Mouse (Mus musculus) lung, postnatal 0 days (tissue): ENCODE data around the gene Timm44. TPM values are rescaled to one million over a fixed set of nuclear protein-coding genes. Genes with fewer than 3 reads are reported as not detected.

Source experiments
- ATAC-seq: fragments of 200-750 bp; cut with Nextera tagmentation; 2 replicates; pipeline ENCODE4 v1.8.0; 2017; ENCODE audit warnings: moderate library complexity
- DNase-seq: peaks from one replicate; pipeline ENCODE4 v3.0.0-alpha.2; 2016; ENCODE audit warnings: low spot score
- H3K27ac ChIP-seq: fragments of 300-500 bp; sonication (generic); 2 replicates; pipeline ENCODE4 v1.5.1; 2014; ENCODE audit warnings: antibody characterized with exemption, mild to moderate bottlenecking, low read length, mixed read lengths
- H3K27me3 ChIP-seq: fragments of 300-500 bp; sonication (generic); replicated peaks from 2 replicates; pipeline ENCODE4 v1.6.1; 2014; ENCODE audit warnings: low read length, mixed read lengths; ENCODE audit not compliant: insufficient read depth
- H3K36me3 ChIP-seq: fragments of 300-500 bp; sonication (generic); 2 replicates; pipeline ENCODE4 v1.6.1; 2014; ENCODE audit warnings: low read length, mixed read lengths; ENCODE audit not compliant: insufficient read depth
- H3K4me1 ChIP-seq: fragments of 300-500 bp; sonication (generic); 2 replicates; pipeline ENCODE4 v1.6.1; 2014; ENCODE audit warnings: antibody characterized with exemption, low read depth, low read length, mixed read lengths; ENCODE audit not compliant: insufficient read depth
- H3K4me2 ChIP-seq: fragments of 300-500 bp; sonication (generic); replicated peaks from 2 replicates; pipeline ENCODE4 v1.6.1; 2014; ENCODE audit warnings: low read depth, mild to moderate bottlenecking, low read length, moderate library complexity, mixed read lengths
- H3K4me3 ChIP-seq: fragments of 300-500 bp; sonication (generic); 2 replicates; pipeline ENCODE4 v1.5.1; 2014; ENCODE audit warnings: low read depth, low read length
- H3K9ac ChIP-seq: fragments of 300-500 bp; sonication (generic); replicated peaks from 2 replicates; pipeline ENCODE4 v1.6.1; 2014; ENCODE audit warnings: low read depth, mild to moderate bottlenecking
- H3K9me3 ChIP-seq: fragments of 300-500 bp; sonication (generic); 2 replicates; pipeline ENCODE4 v1.6.1; 2016; ENCODE audit warnings: low read length, mixed read lengths
- CTCF ChIP-seq: IDR thresholded peaks from 2 replicates; pipeline ENCODE4 v1.5.1; 2016; ENCODE audit warnings: antibody characterized with exemption, mild to moderate bottlenecking
- EP300 ChIP-seq: IDR thresholded peaks from 2 replicates; pipeline ENCODE4 v1.6.1; 2016; ENCODE audit warnings: antibody characterized with exemption, mild to moderate bottlenecking, control low read depth
- WGBS: fragments of 180-500 bp; shearing (Covaris S2); extraction: QIAGEN DNeasy Blood & Tissue Kit; methylation state at CpG from one replicate; pipeline ENCODE4 v1.1.7; 2014; 5-methylcytosine and 5-hydroxymethylcytosine counted together
- polyA plus RNA-seq: library from polyadenylated mRNA; unstranded; fragments of >200 nt; fragmentation: Nextera tagmentation; extraction: Ambion mirVana; gene quantifications from 2 replicates; pipeline ENCODE4 v1.2.1, GENCODE M21; 2015

Gene Timm44
- polyA plus RNA-seq, 1 experiment from 2014 or later = 36.1 TPM

GRCm38 (mm10) chr8:4267627-4268026 lies 8.1 kb downstream of the Timm44 start:
- no peaks in the 10 kb centered on the region for H3K27me3 ChIP-seq
- no peak overlapping the region for H3K4me2 ChIP-seq
- peak; percentile 56 for TF ChIP-seq CTCF
- no peak for TF ChIP-seq EP300
- peaks cover 37% of the 10 kb centered on the region for H3K36me3 ChIP-seq
- no peak for DNase-seq
- H3K27ac ChIP-seq = no peak overlapping the region
- H3K9me3 ChIP-seq = no peaks in the 10 kb centered on the region
- WGBS = 79% methylated on average over 15 of the region's 15 CpGs
- no peaks in the 10 kb centered on the region for H3K4me1 ChIP-seq
- H3K9ac ChIP-seq = no peak overlapping the region
- ATAC-seq = 0 out of 2 replicates have a peak, but pooled peaks have one; percentile 41
- H3K4me3 ChIP-seq = no peak overlapping the region

- Histone ChIP-seq H3K27ac (no peak overlapping the region), H3K4me3 (no peak overlapping the region), H3K36me3 (peaks cover 42% of the 10 kb centered on the region), H3K9ac (no peak overlapping the region), H3K4me2 (no peak overlapping the region), H3K9me3 (no peaks in the 10 kb centered on the region), H3K27me3 (no peaks in the 10 kb centered on the region), H3K4me1 (no peaks in the 10 kb centered on the region)
- 90% methylated on average over 15 of the region's 15 CpGs for WGBS
- ATAC-seq (no peak; the same call in 1 of the 2 replicates), DNase-seq (no peak)
- TF ChIP-seq EP300 (no peak), CTCF (no peak)
Observed at GRCm38 (mm10) chr8:4265160-4265914, 10.4 kb downstream of the Timm44 start.

- H3K36me3 ChIP-seq = peaks cover 35% of the 10 kb centered on the region
- 81% methylated on average over 8 of the region's 8 CpGs for WGBS
- no peak for TF ChIP-seq EP300
- no peak for TF ChIP-seq CTCF
- ATAC-seq = no peak
- no peaks in the 10 kb centered on the region for H3K27me3 ChIP-seq
- no peaks in the 10 kb centered on the region for H3K4me1 ChIP-seq
- no peak overlapping the region for H3K27ac ChIP-seq
- DNase-seq = no peak
- H3K9me3 ChIP-seq = no peaks in the 10 kb centered on the region
- H3K4me2 ChIP-seq = no peak overlapping the region
- H3K4me3 ChIP-seq = no peak overlapping the region
- no peak overlapping the region for H3K9ac ChIP-seq
Observed at GRCm38 (mm10) chr8:4263105-4263791, 12.5 kb downstream of the Timm44 start.

GRCm38 (mm10) chr8:4259805-4260170 lies 15.9 kb downstream of the Timm44 start:
- H3K36me3 ChIP-seq = peaks cover 16% of the 10 kb centered on the region; the same call in 1 of the 2 replicates
- TF ChIP-seq EP300 = no peak
- TF ChIP-seq CTCF = no peak
- H3K4me2 ChIP-seq = no peak overlapping the region
- no peak overlapping the region for H3K9ac ChIP-seq
- no peaks in the 10 kb centered on the region for H3K9me3 ChIP-seq
- H3K27ac ChIP-seq = 0 out of 2 replicates have a peak overlapping the region, but pooled peaks have one; percentile 15
- no peaks in the 10 kb centered on the region for H3K27me3 ChIP-seq
- 86% methylated on average over 4 of the region's 4 CpGs for WGBS
- DNase-seq (no peak), ATAC-seq (no peak)
- no peaks in the 10 kb centered on the region for H3K4me1 ChIP-seq
- 0 out of 2 replicates have a peak overlapping the region, but pooled peaks have one; percentile 55 for H3K4me3 ChIP-seq

- H3K9ac ChIP-seq = 0 out of 2 replicates have a peak within 1 kb of the TSS, but pooled peaks have one; percentile 19
- no peaks in the 10 kb centered on the region for H3K9me3 ChIP-seq
- no peaks in the 10 kb centered on the region for H3K4me1 ChIP-seq
- ATAC-seq = peak; percentile 95
- peaks cover 18% of the 10 kb centered on the region; the same call in 1 of the 2 replicates for H3K36me3 ChIP-seq
- H3K4me2 ChIP-seq = peak within 1 kb of the TSS; percentile 99
- TF ChIP-seq CTCF = no peak
- TF ChIP-seq EP300 = no peak
- 13% methylated on average over 15 of the region's 33 CpGs for WGBS
- peak; percentile 94 for DNase-seq
- H3K27me3 ChIP-seq = no peaks in the 10 kb centered on the region
- H3K27ac ChIP-seq = 0 out of 2 replicates have a peak within 1 kb of the TSS, but pooled peaks have one; percentile 15
- peak within 1 kb of the TSS; percentile 55 for H3K4me3 ChIP-seq
Observed at GRCm38 (mm10) chr8:4259125-4259804, 16.4 kb downstream of the Timm44 start, which contains the start of gene Ctxn1. Gene Ctxn1, minus strand, starts transcription at chr8:4259274.

- Histone ChIP-seq H3K4me1 (no peaks in the 10 kb centered on the region), H3K36me3 (peaks cover 18% of the 10 kb centered on the region; the same call in 1 of the 2 replicates)
Observed at GRCm38 (mm10) chr8:4258678-4259077, 17.0 kb downstream of the Timm44 start.

More at GRCm38 (mm10) chr8:4258678-4259077, 17.0 kb downstream of the Timm44 start:
- no peak for DNase-seq
- no peak overlapping the region for H3K27ac ChIP-seq
- H3K27me3 ChIP-seq = no peaks in the 10 kb centered on the region
- peak overlapping the region; percentile 99 for H3K4me2 ChIP-seq
- peak; percentile 56 for ATAC-seq
- 0% methylated on average over 27 of the region's 32 CpGs for WGBS
- H3K9me3 ChIP-seq = no peaks in the 10 kb centered on the region
- no peak for TF ChIP-seq CTCF
- TF ChIP-seq EP300 = no peak
- H3K9ac ChIP-seq = 0 out of 2 replicates have a peak overlapping the region, but pooled peaks have one; percentile 19
- peak overlapping the region; percentile 55 for H3K4me3 ChIP-seq
